Mouse (Mus musculus): ENCODE measurements around the gene Timeless. TPM values are rescaled to one million over a fixed set of nuclear protein-coding genes. Genes with fewer than 3 reads are reported as not detected.
A peak's percentile ranks its signal among the peaks of the same experiment; 100 is the strongest.
"Not testable (repeated sequence)": the region's sequence is repeated elsewhere in the genome, so short reads cannot be mapped to it uniquely, and the experiment has no call there.

Gene Timeless
- polyA plus RNA-seq, 1 experiment from 2014 or later, result 37.6 TPM

GRCm38 (mm10) chr10:128214112-128214511 lies 17.8 kb upstream of the Timeless start:
- H3K9ac ChIP-seq; ATAC-seq (ENCODE audit: insufficient number of reproducible peaks, low FRiP score); H3K36me3 ChIP-seq; H3K9me3 ChIP-seq (replicated peaks); H3K27ac ChIP-seq (ENCODE audit: poor library complexity, severe bottlenecking); H3K4me2 ChIP-seq; H3K4me3 ChIP-seq: not testable (repeated sequence)
- WGBS, result 86% methylated on average over 4 of the region's 4 CpGs
- Histone ChIP-seq H3K4me1 (replicated peaks) (peaks cover 12% of the 10 kb centered on the region), H3K27me3 (replicated peaks) (peaks cover 11% of the 10 kb centered on the region; the same call in 1 of the 2 replicates)

- Histone ChIP-seq H3K9ac (no peak overlapping the region), H3K9me3 (replicated peaks) (no peaks in the 10 kb centered on the region), H3K36me3 (no peaks in the 10 kb centered on the region), H3K27me3 (replicated peaks) (peaks cover 11% of the 10 kb centered on the region; the same call in 1 of the 2 replicates), H3K27ac (ENCODE audit: poor library complexity, severe bottlenecking) (no peak overlapping the region), H3K4me3 (no peak overlapping the region), H3K4me1 (replicated peaks) (peaks cover 12% of the 10 kb centered on the region), H3K4me2 (no peak overlapping the region)
- 77% methylated on average over 5 of the region's 5 CpGs for WGBS
- no peak for ATAC-seq (ENCODE audit: insufficient number of reproducible peaks, low FRiP score)
Observed at GRCm38 (mm10) chr10:128214981-128215380, 16.9 kb upstream of the Timeless start.

DNA sequence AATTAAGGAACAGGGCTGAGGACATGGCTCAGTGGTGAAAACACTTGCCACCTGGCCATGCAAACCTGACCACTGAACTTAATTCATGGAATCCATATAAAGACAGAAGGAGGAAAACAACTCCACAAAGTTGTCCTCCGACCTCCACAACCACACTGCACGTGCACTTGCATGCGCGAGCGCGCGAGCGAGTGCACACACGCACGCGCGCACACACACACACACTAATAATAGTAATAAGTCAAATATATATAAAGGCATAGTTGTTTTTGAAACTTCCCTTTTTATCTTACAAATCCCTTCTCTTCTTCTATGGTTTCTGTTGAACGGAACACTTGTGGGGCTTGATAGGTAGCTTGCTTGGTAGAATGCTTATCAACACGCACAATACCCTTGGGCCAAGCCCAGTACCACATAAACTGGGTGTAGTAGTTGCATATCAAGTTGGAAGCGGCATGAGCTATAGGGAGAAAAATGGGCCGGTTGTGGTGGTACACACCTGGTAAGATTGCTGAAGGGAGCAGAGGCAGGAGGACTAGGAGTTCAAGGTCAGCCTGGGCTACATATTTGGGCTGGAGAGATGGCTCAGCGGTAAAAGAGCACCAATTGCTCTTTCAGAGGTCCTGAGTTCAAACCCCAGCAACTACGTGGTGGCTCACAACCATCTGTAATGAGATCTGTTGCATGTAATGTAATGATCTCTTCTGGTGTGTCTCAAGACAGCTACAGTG lies 13.3 kb upstream of the Timeless start:
- Histone ChIP-seq H3K36me3 (no peaks in the 10 kb centered on the region), H3K9ac (no peak overlapping the region), H3K4me1 (replicated peaks) (no peaks in the 10 kb centered on the region), H3K9me3 (replicated peaks) (no peaks in the 10 kb centered on the region), H3K27me3 (replicated peaks) (peaks cover 11% of the 10 kb centered on the region; the same call in 1 of the 2 replicates), H3K27ac (ENCODE audit: poor library complexity, severe bottlenecking) (no peak overlapping the region), H3K4me2 (no peak overlapping the region), H3K4me3 (no peak overlapping the region)
- 90% methylated on average over 18 of the region's 18 CpGs for WGBS
- no peak for ATAC-seq (ENCODE audit: insufficient number of reproducible peaks, low FRiP score)

- WGBS, result 58% methylated on average over 16 of the region's 16 CpGs
- H3K4me3 ChIP-seq, result no peak overlapping the region
- ATAC-seq (ENCODE audit: insufficient number of reproducible peaks, low FRiP score), result no peak
- H3K27ac ChIP-seq (ENCODE audit: poor library complexity, severe bottlenecking), result no peak overlapping the region
- H3K9me3 ChIP-seq (replicated peaks), result no peaks in the 10 kb centered on the region
- H3K9ac ChIP-seq, result no peak overlapping the region
- peaks cover 5% of the 10 kb centered on the region; the same call in 1 of the 2 replicates for H3K4me1 ChIP-seq (replicated peaks)
- no peaks in the 10 kb centered on the region for H3K36me3 ChIP-seq
- no peak overlapping the region for H3K4me2 ChIP-seq
- H3K27me3 ChIP-seq (replicated peaks), result no peaks in the 10 kb centered on the region; the same call in 1 of the 2 replicates
Observed at GRCm38 (mm10) chr10:128221533-128222286, 10.2 kb upstream of the Timeless start.

DNA sequence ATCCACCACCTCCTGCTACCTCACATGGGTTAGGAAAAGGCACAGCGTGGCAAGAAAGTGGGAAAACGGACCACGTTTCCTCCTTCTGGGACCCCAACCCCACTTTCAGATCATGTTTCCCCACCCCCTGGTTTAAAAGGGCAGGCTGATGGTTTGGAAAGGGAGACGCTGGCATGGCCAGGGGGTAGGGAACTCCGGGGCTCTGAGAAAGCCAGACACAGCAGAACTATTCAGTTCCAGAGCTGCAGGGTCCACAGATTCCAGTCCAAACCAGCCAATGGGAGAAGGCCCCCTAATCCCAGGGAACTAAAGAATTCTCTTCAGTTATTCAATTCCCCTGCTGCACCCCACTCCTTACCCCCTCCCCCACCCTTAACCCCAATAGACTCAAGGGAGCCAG lies 6.8 kb upstream of the Timeless start:
- 34% methylated on average over 5 of the region's 5 CpGs for WGBS
- no peak overlapping the region for H3K9ac ChIP-seq
- no peaks in the 10 kb centered on the region for H3K9me3 ChIP-seq (replicated peaks)
- no peaks in the 10 kb centered on the region; the same call in 1 of the 2 replicates for H3K27me3 ChIP-seq (replicated peaks)
- no peak overlapping the region for H3K4me2 ChIP-seq
- peaks cover 5% of the 10 kb centered on the region; the same call in 1 of the 2 replicates for H3K4me1 ChIP-seq (replicated peaks)
- ATAC-seq (ENCODE audit: insufficient number of reproducible peaks, low FRiP score), result no peak
- H3K27ac ChIP-seq (ENCODE audit: poor library complexity, severe bottlenecking), result no peak overlapping the region
- no peak overlapping the region for H3K4me3 ChIP-seq
- H3K36me3 ChIP-seq, result no peaks in the 10 kb centered on the region

GRCm38 (mm10) chr10:128225538-128225937 lies 6.3 kb upstream of the Timeless start, which contains the start of gene Mip:
Gene Mip (plus strand): TSS chr10:128225838.
- WGBS, result 55% methylated on average over 4 of the region's 4 CpGs
- Histone ChIP-seq H3K4me1 (replicated peaks) (peaks cover 5% of the 10 kb centered on the region; the same call in 1 of the 2 replicates), H3K9ac (0 out of 2 replicates have a peak within 1 kb of the TSS, but pooled peaks have one; percentile 34), H3K4me3 (no peak within 1 kb of the TSS), H3K4me2 (no peak within 1 kb of the TSS), H3K36me3 (no peaks in the 10 kb centered on the region), H3K27ac (ENCODE audit: poor library complexity, severe bottlenecking) (no peak within 1 kb of the TSS), H3K9me3 (replicated peaks) (no peaks in the 10 kb centered on the region), H3K27me3 (replicated peaks) (no peaks in the 10 kb centered on the region; the same call in 1 of the 2 replicates)
- no peak for ATAC-seq (ENCODE audit: insufficient number of reproducible peaks, low FRiP score)

- WGBS, result 75% methylated on average over 9 of the region's 9 CpGs
- Histone ChIP-seq H3K4me3 (no peak overlapping the region), H3K9ac (no peak overlapping the region), H3K9me3 (replicated peaks) (no peaks in the 10 kb centered on the region), H3K36me3 (no peaks in the 10 kb centered on the region), H3K4me1 (replicated peaks) (peaks cover 11% of the 10 kb centered on the region), H3K27ac (ENCODE audit: poor library complexity, severe bottlenecking) (no peak overlapping the region), H3K4me2 (no peak overlapping the region), H3K27me3 (replicated peaks) (no peaks in the 10 kb centered on the region; the same call in 1 of the 2 replicates)
- ATAC-seq (ENCODE audit: insufficient number of reproducible peaks, low FRiP score), result no peak
Observed at GRCm38 (mm10) chr10:128227592-128227991, 4.3 kb upstream of the Timeless start.

DNA sequence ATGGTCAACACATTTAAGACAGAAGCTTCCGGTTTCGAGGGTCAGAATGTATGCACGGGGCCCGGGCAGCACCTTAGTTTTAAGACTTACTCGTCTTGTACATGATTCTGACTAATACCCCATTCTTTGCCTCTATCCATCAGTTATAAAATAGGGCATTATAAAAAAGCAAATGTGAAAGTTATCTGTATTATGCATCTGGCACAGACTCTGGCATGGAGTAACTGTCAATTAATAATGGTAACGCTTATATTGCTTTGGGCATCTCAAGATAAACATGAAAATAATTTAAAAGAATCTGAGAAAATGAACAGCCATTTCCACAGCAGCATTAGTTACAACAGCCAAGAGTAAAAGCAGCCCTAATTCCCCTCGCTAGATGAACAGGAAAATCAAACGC lies 3.9 kb upstream of the Timeless start:
- no peaks in the 10 kb centered on the region; the same call in 1 of the 2 replicates for H3K27me3 ChIP-seq (replicated peaks)
- no peak overlapping the region for H3K4me2 ChIP-seq
- no peak overlapping the region for H3K27ac ChIP-seq (ENCODE audit: poor library complexity, severe bottlenecking)
- H3K9me3 ChIP-seq (replicated peaks), result no peaks in the 10 kb centered on the region
- H3K9ac ChIP-seq, result no peak overlapping the region
- no peak overlapping the region for H3K4me3 ChIP-seq
- ATAC-seq (ENCODE audit: insufficient number of reproducible peaks, low FRiP score), result no peak
- no peaks in the 10 kb centered on the region for H3K36me3 ChIP-seq
- WGBS, result 90% methylated on average over 8 of the region's 8 CpGs
- peaks cover 14% of the 10 kb centered on the region for H3K4me1 ChIP-seq (replicated peaks)

GRCm38 (mm10) chr10:128230582-128230981 lies 1.3 kb upstream of the Timeless start:
- Histone ChIP-seq H3K36me3 (no peaks in the 10 kb centered on the region), H3K4me1 (replicated peaks) (peaks cover 12% of the 10 kb centered on the region), H3K4me2 (peak overlapping the region; percentile 80; the same call in 1 of the 2 replicates), H3K27me3 (replicated peaks) (no peaks in the 10 kb centered on the region; the same call in 1 of the 2 replicates), H3K9ac (peak overlapping the region; percentile 55; the same call in 1 of the 2 replicates), H3K27ac (ENCODE audit: poor library complexity, severe bottlenecking) (no peak overlapping the region), H3K9me3 (replicated peaks) (no peaks in the 10 kb centered on the region), H3K4me3 (no peak overlapping the region)
- 80% methylated on average over 12 of the region's 12 CpGs for WGBS
- no peak for ATAC-seq (ENCODE audit: insufficient number of reproducible peaks, low FRiP score)

GRCm38 (mm10) chr10:128231146-128231545 lies 719 bp upstream of the Timeless start:
- Histone ChIP-seq H3K4me2 (peak overlapping the region; percentile 80), H3K27ac (ENCODE audit: poor library complexity, severe bottlenecking) (peak overlapping the region; percentile 90; the same call in 1 of the 2 replicates), H3K36me3 (no peaks in the 10 kb centered on the region), H3K9me3 (replicated peaks) (no peaks in the 10 kb centered on the region), H3K27me3 (replicated peaks) (no peaks in the 10 kb centered on the region; the same call in 1 of the 2 replicates), H3K4me3 (peak overlapping the region; percentile 82), H3K4me1 (replicated peaks) (peaks cover 12% of the 10 kb centered on the region), H3K9ac (peak overlapping the region; percentile 55)
- no peak for ATAC-seq (ENCODE audit: insufficient number of reproducible peaks, low FRiP score)
- 22% methylated on average over 5 of the region's 5 CpGs for WGBS

- Histone ChIP-seq H3K36me3 (no peaks in the 10 kb centered on the region), H3K4me2 (peak overlapping the region; percentile 80), H3K4me3 (peak overlapping the region; percentile 82), H3K27me3 (replicated peaks) (no peaks in the 10 kb centered on the region), H3K4me1 (replicated peaks) (peaks cover 13% of the 10 kb centered on the region), H3K27ac (ENCODE audit: poor library complexity, severe bottlenecking) (peak overlapping the region; percentile 90), H3K9ac (peak overlapping the region; percentile 93), H3K9me3 (replicated peaks) (no peaks in the 10 kb centered on the region)
- peak; percentile 26 for ATAC-seq (ENCODE audit: insufficient number of reproducible peaks, low FRiP score)
- under 1% methylated on average over 14 of the region's 14 CpGs for WGBS
Observed at GRCm38 (mm10) chr10:128232420-128232985, 638 bp downstream of the Timeless start.
